Mouse (Mus musculus) spleen, adult 18-20 months (tissue): ENCODE data around the gene Ssxb5.
A peak's percentile ranks its signal among the peaks of the same experiment; 100 is the strongest.
"Not testable (repeated sequence)": the region's sequence is repeated elsewhere in the genome, so short reads cannot be mapped to it uniquely, and the experiment has no call there.

Source experiments
- DNase-seq, 2 experiments: peaks; one replicate each; pipeline ENCODE4 v3.0.0; 2022; ENCODE audit warnings: mixed read lengths in 2 of 2

Gene Ssxb5

GRCm38 (mm10) chrX:8803391-8803790 lies at the start of gene Ssxb5:
Gene Ssxb5, plus strand, starts transcription at chrX:8803691.
- not testable (repeated sequence) for DNase-seq

- DNase-seq = peak in 1 of 2 experiments; percentile 18
These were observed 28.6 kb downstream of the Ssxb5 start for GRCm38 (mm10) chrX:8832043-8832442.

GRCm38 (mm10) chrX:8843694-8844093 lies 40.2 kb downstream of the Ssxb5 start, which contains the start of gene Gm6592:
Gene Gm6592, plus strand, starts transcription at chrX:8843994.
- no peak for DNase-seq

GRCm38 (mm10) chrX:8852486-8852885 lies 49.0 kb downstream of the Ssxb5 start:
- DNase-seq = no peak
